Mouse (Mus musculus): ENCODE measurements around the gene Ngp. TPM values are rescaled to one million over a fixed set of nuclear protein-coding genes. Genes with fewer than 3 reads are reported as not detected.
"Not testable (repeated sequence)": the region's sequence is repeated elsewhere in the genome, so short reads cannot be mapped to it uniquely, and the experiment has no call there.

Gene Ngp
- polyA plus RNA-seq (2016; fragmentation: Nextera tagmentation; extraction: Ambion mirVana) = 0.26 and 0.65 TPM in 2 replicates

- H3K4me3 ChIP-seq = no peak within 1 kb of the TSS
- no peak within 1 kb of the TSS for H3K4me2 ChIP-seq
- no peaks in the 10 kb centered on the region; the same call in 1 of the 2 replicates for H3K27me3 ChIP-seq (replicated peaks)
- H3K9ac ChIP-seq = no peak within 1 kb of the TSS
- WGBS = 84% methylated on average over 12 of the region's 12 CpGs
- H3K27ac ChIP-seq (ENCODE audit: poor library complexity, severe bottlenecking) = no peak within 1 kb of the TSS
- no peaks in the 10 kb centered on the region for H3K9me3 ChIP-seq (replicated peaks)
- no peak for ATAC-seq (ENCODE audit: insufficient number of reproducible peaks, low FRiP score)
- H3K4me1 ChIP-seq (replicated peaks) = no peaks in the 10 kb centered on the region
- no peaks in the 10 kb centered on the region for H3K36me3 ChIP-seq
These were observed at the start of gene Ngp for GRCm38 (mm10) chr9:110419511-110420112. Gene Ngp (plus strand): TSS chr9:110419747.

- Histone ChIP-seq H3K4me2 (no peak overlapping the region), H3K36me3 (peaks cover 32% of the 10 kb centered on the region), H3K27ac (ENCODE audit: poor library complexity, severe bottlenecking) (no peak overlapping the region), H3K4me3 (no peak overlapping the region), H3K27me3 (replicated peaks) (no peaks in the 10 kb centered on the region), H3K9ac (no peak overlapping the region), H3K9me3 (replicated peaks) (no peaks in the 10 kb centered on the region), H3K4me1 (replicated peaks) (no peaks in the 10 kb centered on the region; the same call in 1 of the 2 replicates)
- 62% methylated on average over 3 of the region's 3 CpGs for WGBS
- ATAC-seq (ENCODE audit: insufficient number of reproducible peaks, low FRiP score) = no peak
These were observed 49.7 kb upstream of the Ngp start for GRCm38 (mm10) chr9:110369860-110370259.

- no peaks in the 10 kb centered on the region for H3K27me3 ChIP-seq (replicated peaks)
- H3K36me3 ChIP-seq = peaks cover 54% of the 10 kb centered on the region
- WGBS = 90% methylated on average over 13 of the region's 13 CpGs
- H3K9me3 ChIP-seq (replicated peaks) = no peaks in the 10 kb centered on the region
- no peak overlapping the region for H3K4me3 ChIP-seq
- H3K9ac ChIP-seq = no peak overlapping the region
- H3K27ac ChIP-seq (ENCODE audit: poor library complexity, severe bottlenecking) = no peak overlapping the region
- H3K4me2 ChIP-seq = no peak overlapping the region
- no peak for ATAC-seq (ENCODE audit: insufficient number of reproducible peaks, low FRiP score)
- H3K4me1 ChIP-seq (replicated peaks) = peaks cover 5% of the 10 kb centered on the region; the same call in 1 of the 2 replicates
These were observed 45.7 kb upstream of the Ngp start for GRCm38 (mm10) chr9:110373871-110374270.

GRCm38 (mm10) chr9:110375668-110376067 lies 43.9 kb upstream of the Ngp start:
- Histone ChIP-seq H3K9me3 (replicated peaks) (no peaks in the 10 kb centered on the region), H3K27ac (ENCODE audit: poor library complexity, severe bottlenecking) (no peak overlapping the region), H3K36me3 (peaks cover 67% of the 10 kb centered on the region), H3K4me2 (no peak overlapping the region), H3K9ac (peak overlapping the region; percentile 2; the same call in 1 of the 2 replicates), H3K4me3 (no peak overlapping the region), H3K4me1 (replicated peaks) (peaks cover 10% of the 10 kb centered on the region), H3K27me3 (replicated peaks) (no peaks in the 10 kb centered on the region)
- WGBS = 65% methylated on average over 3 of the region's 3 CpGs
- ATAC-seq (ENCODE audit: insufficient number of reproducible peaks, low FRiP score) = no peak

GRCm38 (mm10) chr9:110377655-110378054 lies 41.9 kb upstream of the Ngp start:
- WGBS = 78% methylated on average over 15 of the region's 15 CpGs
- not testable (repeated sequence) for H3K4me3 ChIP-seq; H3K9ac ChIP-seq; H3K27ac ChIP-seq (ENCODE audit: poor library complexity, severe bottlenecking); H3K9me3 ChIP-seq (replicated peaks); ATAC-seq (ENCODE audit: insufficient number of reproducible peaks, low FRiP score); H3K27me3 ChIP-seq (replicated peaks); H3K4me2 ChIP-seq
- Histone ChIP-seq H3K4me1 (replicated peaks) (peaks cover 17% of the 10 kb centered on the region), H3K36me3 (peaks cover 62% of the 10 kb centered on the region)

- WGBS = 91% methylated on average over 8 of the region's 8 CpGs
- H3K9me3 ChIP-seq (replicated peaks) = no peaks in the 10 kb centered on the region
- no peak for ATAC-seq (ENCODE audit: insufficient number of reproducible peaks, low FRiP score)
- H3K4me1 ChIP-seq (replicated peaks) = peaks cover 17% of the 10 kb centered on the region
- no peak overlapping the region for H3K4me2 ChIP-seq
- H3K27me3 ChIP-seq (replicated peaks) = no peaks in the 10 kb centered on the region
- peaks cover 63% of the 10 kb centered on the region for H3K36me3 ChIP-seq
- no peak overlapping the region for H3K27ac ChIP-seq (ENCODE audit: poor library complexity, severe bottlenecking)
- H3K9ac ChIP-seq = no peak overlapping the region
- H3K4me3 ChIP-seq = no peak overlapping the region
These were observed 40.2 kb upstream of the Ngp start for GRCm38 (mm10) chr9:110379361-110379760.

GRCm38 (mm10) chr9:110380662-110381061 lies 38.9 kb upstream of the Ngp start:
- no peak overlapping the region for H3K9ac ChIP-seq
- no peaks in the 10 kb centered on the region for H3K9me3 ChIP-seq (replicated peaks)
- peaks cover 70% of the 10 kb centered on the region for H3K36me3 ChIP-seq
- no peaks in the 10 kb centered on the region for H3K27me3 ChIP-seq (replicated peaks)
- ATAC-seq (ENCODE audit: insufficient number of reproducible peaks, low FRiP score) = peak; percentile 58; the same call in 1 of the 2 replicates
- no peak overlapping the region for H3K27ac ChIP-seq (ENCODE audit: poor library complexity, severe bottlenecking)
- H3K4me2 ChIP-seq = peak overlapping the region; percentile 60
- peak overlapping the region; percentile 12 for H3K4me3 ChIP-seq
- 25% methylated on average over 21 of the region's 21 CpGs for WGBS
- peaks cover 17% of the 10 kb centered on the region for H3K4me1 ChIP-seq (replicated peaks)

- H3K9me3 ChIP-seq (replicated peaks) = no peaks in the 10 kb centered on the region
- no peak overlapping the region for H3K9ac ChIP-seq
- ATAC-seq (ENCODE audit: insufficient number of reproducible peaks, low FRiP score) = no peak
- H3K4me3 ChIP-seq = no peak overlapping the region
- H3K4me2 ChIP-seq = no peak overlapping the region
- H3K27me3 ChIP-seq (replicated peaks) = no peaks in the 10 kb centered on the region
- H3K4me1 ChIP-seq (replicated peaks) = peaks cover 12% of the 10 kb centered on the region
- H3K27ac ChIP-seq (ENCODE audit: poor library complexity, severe bottlenecking) = no peak overlapping the region
- peaks cover 75% of the 10 kb centered on the region for H3K36me3 ChIP-seq
- WGBS = 73% methylated on average over 12 of the region's 12 CpGs
These were observed 38.3 kb upstream of the Ngp start for GRCm38 (mm10) chr9:110381292-110381691.

- no peak overlapping the region for H3K9ac ChIP-seq
- no peak overlapping the region for H3K27ac ChIP-seq (ENCODE audit: poor library complexity, severe bottlenecking)
- no peak for ATAC-seq (ENCODE audit: insufficient number of reproducible peaks, low FRiP score)
- H3K4me1 ChIP-seq (replicated peaks) = peaks cover 12% of the 10 kb centered on the region
- no peaks in the 10 kb centered on the region for H3K27me3 ChIP-seq (replicated peaks)
- H3K4me2 ChIP-seq = no peak overlapping the region
- H3K4me3 ChIP-seq = no peak overlapping the region
- 83% methylated on average over 7 of the region's 7 CpGs for WGBS
- H3K36me3 ChIP-seq = peaks cover 77% of the 10 kb centered on the region
- no peaks in the 10 kb centered on the region for H3K9me3 ChIP-seq (replicated peaks)
These were observed 35.1 kb upstream of the Ngp start for GRCm38 (mm10) chr9:110384369-110384929.

- Histone ChIP-seq H3K9me3 (replicated peaks) (no peaks in the 10 kb centered on the region), H3K27me3 (replicated peaks) (no peaks in the 10 kb centered on the region), H3K4me3 (no peak overlapping the region), H3K36me3 (peaks cover 100% of the 10 kb centered on the region), H3K27ac (ENCODE audit: poor library complexity, severe bottlenecking) (no peak overlapping the region), H3K4me2 (no peak overlapping the region), H3K9ac (no peak overlapping the region), H3K4me1 (replicated peaks) (no peaks in the 10 kb centered on the region)
- WGBS = 86% methylated on average over 7 of the region's 7 CpGs
- no peak for ATAC-seq (ENCODE audit: insufficient number of reproducible peaks, low FRiP score)
These were observed 31.5 kb upstream of the Ngp start for GRCm38 (mm10) chr9:110388011-110388410.

GRCm38 (mm10) chr9:110390843-110391242 lies 28.7 kb upstream of the Ngp start:
- WGBS = 88% methylated on average over 3 of the region's 3 CpGs
- peaks cover 96% of the 10 kb centered on the region for H3K36me3 ChIP-seq
- no peaks in the 10 kb centered on the region for H3K4me1 ChIP-seq (replicated peaks)
- H3K4me2 ChIP-seq = no peak overlapping the region
- no peaks in the 10 kb centered on the region for H3K9me3 ChIP-seq (replicated peaks)
- no peaks in the 10 kb centered on the region for H3K27me3 ChIP-seq (replicated peaks)
- ATAC-seq (ENCODE audit: insufficient number of reproducible peaks, low FRiP score) = no peak
- H3K9ac ChIP-seq = no peak overlapping the region
- H3K27ac ChIP-seq (ENCODE audit: poor library complexity, severe bottlenecking) = no peak overlapping the region
- H3K4me3 ChIP-seq = no peak overlapping the region
